Mouse (Mus musculus) c-Kit-positive CD71-positive TER-119-positive erythroid progenitor cells, embryonic 14.5 days (primary cell): ENCODE data around the gene Gpsm3.
A peak's percentile ranks its signal among the peaks of the same experiment; 100 is the strongest.

Experiments used
- DNase-seq: peaks from one replicate; pipeline ENCODE4 v3.0.0-alpha.2; 2013; ENCODE audit warnings: low spot score

The Gpsm3 gene

DNA sequence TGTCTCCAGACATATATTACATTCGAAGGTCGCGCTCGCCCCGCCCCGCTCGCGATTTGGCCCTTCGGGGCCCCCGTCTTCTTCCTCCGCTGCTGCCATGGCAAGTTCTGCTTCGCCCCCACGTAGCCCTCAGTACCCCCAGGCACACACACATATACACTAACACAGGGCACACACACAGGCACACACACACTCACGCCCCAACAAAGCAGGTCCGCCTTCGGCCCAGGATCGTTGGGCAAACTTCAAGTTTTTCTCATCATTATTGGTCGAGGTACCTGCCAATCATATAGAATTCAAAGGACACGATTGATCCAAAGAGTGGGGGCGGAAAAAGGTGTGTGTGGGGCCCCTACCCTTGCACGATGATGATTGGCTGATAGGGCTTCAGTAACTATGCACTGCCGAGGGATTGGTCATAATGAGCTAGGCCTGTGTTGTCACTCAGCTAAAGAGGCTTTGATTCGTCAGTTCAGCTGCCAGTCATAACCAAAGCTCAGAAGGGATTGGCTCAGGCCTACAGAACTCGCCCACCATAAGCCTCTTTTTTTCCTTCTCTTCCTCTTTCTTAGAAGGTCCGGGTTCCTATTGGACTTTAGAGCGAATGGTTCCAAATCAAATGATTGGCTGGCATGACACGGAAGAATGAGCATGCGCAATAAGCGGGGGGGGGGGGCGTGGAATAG lies 13.9 kb downstream of the Gpsm3 start, which contains the start of gene Rnf5:
Gene Rnf5 (minus strand): TSS at position 316 of the 686 bp plus-strand sequence.
- DNase-seq: peak; percentile 100

- DNase-seq: peak; percentile 99
Measured at GRCm38 (mm10) chr17:34604061-34604508, 14.5 kb downstream of the Gpsm3 start, which contains the start of gene Agpat1. Gene Agpat1 (plus strand): TSS chr17:34604262.

DNA sequence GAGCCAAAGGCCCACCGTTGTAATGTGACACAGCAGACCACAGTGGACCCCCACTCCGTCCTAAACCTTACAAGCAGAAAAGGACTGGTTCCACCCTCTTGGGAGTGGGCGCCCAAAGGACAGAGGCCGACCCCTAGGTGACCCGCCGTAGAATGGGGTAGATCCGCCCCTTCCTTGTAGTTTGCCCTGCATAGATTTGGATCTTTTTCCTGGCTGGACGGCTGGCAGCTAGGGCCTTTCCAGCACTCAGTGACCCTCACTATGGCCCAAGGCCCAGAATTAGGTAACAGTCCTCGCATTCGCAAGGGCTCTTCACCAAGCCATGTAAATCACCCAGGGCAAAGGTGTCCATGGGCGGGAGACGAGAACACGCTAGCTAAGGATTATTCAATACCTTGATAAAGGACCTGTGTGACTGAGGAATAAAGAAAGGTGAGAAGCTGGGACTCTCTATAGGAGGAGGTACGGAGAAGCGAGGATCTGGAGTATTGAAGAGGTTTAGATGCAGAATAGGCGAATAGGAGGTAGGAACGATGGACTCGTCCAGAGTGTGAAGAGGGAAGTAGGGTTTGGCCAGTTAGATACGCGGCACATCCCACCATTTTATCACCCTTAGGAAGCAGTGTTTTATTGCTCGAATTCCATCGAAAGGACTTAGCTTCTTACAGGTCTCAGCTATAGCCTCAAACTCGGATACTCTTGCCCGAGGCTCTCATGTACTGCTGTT lies 15.1 kb downstream of the Gpsm3 start:
- DNase-seq: peak; percentile 45

DNA sequence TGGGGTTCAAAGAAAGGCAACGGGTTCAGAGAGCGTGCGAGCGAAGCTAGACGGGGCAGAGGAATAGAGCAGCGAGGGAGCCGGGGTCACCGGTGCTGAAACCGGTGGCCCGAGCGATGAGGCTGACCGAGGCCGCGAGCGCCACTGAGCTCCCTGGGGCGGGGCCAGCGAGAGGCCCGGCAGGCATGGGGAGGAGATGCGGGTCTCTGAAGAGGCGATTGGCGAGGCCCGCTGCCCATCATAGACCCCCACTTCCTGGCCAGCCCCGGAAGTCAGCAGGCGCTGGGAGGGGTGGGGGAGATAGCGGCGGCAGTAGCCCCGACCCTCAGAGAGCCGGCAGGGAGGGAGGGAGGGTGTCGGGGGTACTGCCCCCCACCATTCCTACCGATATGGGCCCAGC lies 16.0 kb downstream of the Gpsm3 start:
- DNase-seq: peak; percentile 87

GRCm38 (mm10) chr17:34606186-34607039 lies 16.8 kb downstream of the Gpsm3 start:
- no peak for DNase-seq

- DNase-seq: no peak
Measured at GRCm38 (mm10) chr17:34607997-34608396, 18.4 kb downstream of the Gpsm3 start.

DNA sequence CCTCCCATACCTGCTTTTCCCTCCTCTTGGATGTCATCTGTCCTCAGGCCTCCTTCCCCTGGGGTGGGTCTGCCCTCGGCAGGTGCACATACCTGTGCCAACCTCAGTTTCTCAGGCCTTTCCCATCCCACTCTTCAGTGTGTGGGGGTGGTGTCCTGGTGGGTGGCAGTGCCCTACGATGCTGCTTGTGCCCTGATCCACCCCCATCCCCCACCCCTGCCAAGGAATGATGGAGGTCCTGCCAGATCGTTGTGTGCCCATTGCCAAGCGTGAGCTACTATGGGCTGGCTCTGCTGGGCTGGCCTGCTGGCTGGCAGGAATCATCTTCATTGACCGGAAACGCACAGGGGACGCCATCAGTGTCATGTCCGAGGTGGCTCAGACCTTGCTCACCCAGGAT lies 21.4 kb downstream of the Gpsm3 start:
- no peak for DNase-seq

- DNase-seq: no peak
Measured at GRCm38 (mm10) chr17:34613054-34613645, 23.5 kb downstream of the Gpsm3 start.

DNA sequence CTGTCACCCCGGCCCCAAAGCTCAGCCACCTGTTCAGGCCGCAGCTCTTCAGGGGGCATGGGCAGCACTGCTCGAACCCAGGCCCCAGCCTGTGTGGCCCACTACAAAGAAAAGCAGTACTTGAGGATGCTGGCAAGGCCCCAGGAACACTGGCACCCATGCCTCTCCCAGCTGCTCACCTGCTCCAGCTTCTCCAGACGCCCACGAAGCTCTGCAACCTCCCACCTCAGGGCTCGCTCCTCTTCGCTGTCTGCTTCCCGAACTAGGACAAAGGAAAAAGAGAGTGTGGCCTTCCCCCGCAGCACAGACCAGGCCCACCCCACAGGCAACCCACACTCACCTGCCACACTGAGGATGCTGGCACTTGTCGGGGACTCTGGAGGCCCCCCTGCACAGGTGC lies 24.2 kb downstream of the Gpsm3 start:
- no peak for DNase-seq

DNA sequence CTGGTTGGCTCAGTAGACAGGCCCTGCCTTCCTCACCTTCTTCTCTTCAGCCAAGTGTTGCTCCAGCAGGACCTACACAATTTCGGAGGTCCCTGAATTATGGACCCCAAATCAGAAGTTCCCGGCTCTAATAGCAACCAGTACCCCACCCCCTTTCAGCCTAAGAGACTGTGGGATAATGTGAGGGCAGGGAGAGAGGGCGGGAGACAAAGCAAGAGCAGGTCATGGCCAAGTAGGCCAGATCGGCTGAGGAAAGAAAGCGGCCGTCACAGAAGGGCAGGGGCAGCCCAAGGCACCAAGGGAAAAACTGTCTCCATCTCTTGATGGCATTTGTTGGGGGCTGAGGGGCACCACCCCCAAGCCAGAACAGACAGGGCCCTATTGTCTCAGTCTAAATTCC lies 26.3 kb downstream of the Gpsm3 start, which contains the start of gene Egfl8:
Gene Egfl8 (minus strand): TSS at position 101 of the 400 bp plus-strand sequence.
- DNase-seq: no peak

GRCm38 (mm10) chr17:34618999-34619398 lies 29.4 kb downstream of the Gpsm3 start:
- peak; percentile 82 for DNase-seq

DNA sequence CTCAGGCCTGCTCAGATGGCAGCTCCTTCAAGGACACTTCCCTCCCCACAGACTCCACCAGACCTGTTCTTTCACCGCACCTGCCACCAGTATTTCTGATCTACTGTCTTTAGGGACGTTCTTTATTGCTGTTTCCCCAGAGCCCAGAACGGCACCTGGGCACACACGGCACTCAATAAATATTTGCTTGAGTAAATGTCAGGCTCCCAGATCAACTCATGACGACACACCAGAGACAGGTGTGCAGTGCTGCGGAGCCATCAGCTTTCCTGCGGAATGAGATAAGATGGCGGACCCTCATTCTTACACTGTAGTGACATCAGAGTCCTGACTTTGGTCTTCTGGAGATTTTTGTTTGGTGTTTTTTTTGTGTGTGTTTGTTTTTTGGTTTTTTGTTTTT lies 31.4 kb downstream of the Gpsm3 start:
- no peak for DNase-seq

DNA sequence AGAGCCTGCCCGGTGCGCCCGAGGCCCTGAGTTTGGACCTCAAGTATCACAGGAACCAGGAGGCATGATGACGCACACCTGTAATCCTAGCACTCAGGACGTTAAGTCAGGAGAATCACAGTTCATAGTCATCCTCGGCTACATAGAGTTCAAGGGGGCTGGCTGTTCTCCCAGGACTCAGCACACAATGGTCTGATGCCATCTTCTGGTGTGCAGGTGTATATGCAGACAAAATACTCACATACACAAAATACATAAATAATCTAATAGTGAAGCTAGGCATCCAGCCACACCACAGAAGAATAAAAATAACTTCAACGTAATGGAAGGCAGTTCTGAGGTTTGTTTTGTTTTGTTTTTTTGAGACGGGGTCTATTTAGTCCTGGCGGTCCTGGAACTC lies 33.6 kb downstream of the Gpsm3 start:
- no peak for DNase-seq

DNA sequence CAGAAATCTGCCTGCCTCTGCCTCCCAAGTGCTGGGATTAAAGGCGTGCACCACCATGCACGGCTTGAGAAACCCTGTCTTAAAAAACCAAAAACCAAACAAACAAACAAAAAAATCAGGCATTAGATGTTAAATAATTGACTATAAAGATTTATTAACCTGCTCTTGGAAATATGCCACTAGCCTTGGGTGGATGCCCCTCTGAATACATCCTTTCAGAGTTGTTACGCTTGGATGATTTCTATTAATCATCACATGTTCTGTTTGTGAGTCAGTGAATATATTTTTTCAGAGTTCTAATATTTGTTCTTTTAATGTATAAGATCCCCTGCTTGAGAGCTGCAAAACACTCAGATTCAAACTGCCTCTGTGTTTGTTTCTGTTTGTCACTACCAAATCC lies 35.4 kb downstream of the Gpsm3 start:
- DNase-seq: no peak

DNA sequence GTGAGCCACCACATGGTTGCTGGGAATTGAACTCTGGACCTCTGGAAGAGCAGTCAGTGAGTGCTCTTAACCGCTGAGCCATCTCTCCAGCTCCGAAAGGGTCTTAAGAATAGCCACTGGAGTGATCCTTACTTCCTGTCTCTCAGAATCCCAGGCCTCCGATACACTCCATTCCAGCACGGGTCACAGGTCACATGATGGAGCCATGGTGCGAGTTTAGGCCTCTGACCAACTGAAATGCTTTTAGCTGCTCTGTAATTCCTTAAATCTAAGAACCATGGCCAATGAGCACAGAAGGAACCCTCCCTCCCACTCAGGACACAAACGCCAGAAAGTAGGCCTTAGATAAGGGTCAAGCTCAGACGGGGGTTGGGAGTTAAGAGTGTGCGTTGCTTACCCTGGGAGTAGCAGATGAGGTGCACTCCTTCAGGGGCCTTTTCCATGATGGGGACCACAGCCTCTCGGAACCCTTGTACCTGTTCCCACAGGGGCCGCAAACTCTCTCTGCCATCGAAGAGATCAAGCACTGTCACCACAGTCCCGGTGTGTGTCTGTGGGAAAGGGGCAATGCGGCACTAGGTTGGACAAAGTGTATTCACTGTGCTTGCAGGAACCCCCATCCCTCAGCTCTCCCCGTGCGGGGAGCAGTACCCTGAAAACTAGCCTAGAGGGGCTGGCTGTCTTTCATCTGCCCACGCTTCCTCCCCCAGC lies 36.6 kb downstream of the Gpsm3 start:
- DNase-seq: no peak

GRCm38 (mm10) chr17:34626773-34627092 lies 37.1 kb downstream of the Gpsm3 start:
- no peak for DNase-seq

GRCm38 (mm10) chr17:34627093-34627942 lies 37.7 kb downstream of the Gpsm3 start:
- peak; percentile 51 for DNase-seq

DNA sequence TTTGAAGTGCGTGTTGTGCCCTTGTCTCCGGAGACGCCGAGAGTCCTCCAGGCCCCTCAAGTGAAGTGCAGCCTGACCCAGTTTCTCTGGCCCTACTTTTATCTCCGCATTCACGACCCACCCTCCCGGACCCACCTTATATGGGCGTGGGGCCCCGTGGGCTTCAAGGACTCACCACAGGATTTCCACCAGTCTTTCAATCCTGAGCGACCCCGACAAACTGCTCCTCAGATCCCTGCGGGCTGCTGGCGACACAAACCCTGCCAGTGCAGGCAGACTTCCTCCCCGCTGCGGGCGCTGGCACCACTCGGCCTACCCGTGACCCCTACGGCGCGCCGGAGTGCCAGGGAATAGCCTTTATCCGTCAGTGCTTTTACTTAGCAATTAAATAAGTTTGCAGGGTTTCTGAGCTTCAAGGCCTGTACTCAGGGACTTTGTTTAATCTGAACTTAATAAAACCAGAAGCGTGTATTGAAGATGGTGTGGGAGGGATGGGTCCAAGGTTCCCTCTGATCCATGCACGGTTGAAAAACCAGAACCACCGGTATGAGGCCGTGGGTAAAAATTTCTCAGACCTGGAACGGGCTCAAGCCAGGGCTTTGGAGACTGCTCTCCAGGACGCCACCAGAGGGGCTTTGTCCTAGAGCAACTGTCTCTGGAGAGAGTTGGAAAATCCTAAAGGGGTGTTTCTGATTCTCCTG lies 38.5 kb downstream of the Gpsm3 start, which contains the start of gene Ppt2:
Gene Ppt2 (minus strand): TSS at position 568 of the 701 bp plus-strand sequence.
- DNase-seq: no peak

- DNase-seq: no peak
Measured at GRCm38 (mm10) chr17:34628644-34628967, 39.0 kb downstream of the Gpsm3 start.

GRCm38 (mm10) chr17:34629221-34629751 lies 39.7 kb downstream of the Gpsm3 start, which contains the start of gene Prrt1:
Gene Prrt1 (plus strand): TSS chr17:34629533.
- no peak for DNase-seq
